17 mouse cellular contexts compared by ENCODE assay signal in the genomic region with DNA sequence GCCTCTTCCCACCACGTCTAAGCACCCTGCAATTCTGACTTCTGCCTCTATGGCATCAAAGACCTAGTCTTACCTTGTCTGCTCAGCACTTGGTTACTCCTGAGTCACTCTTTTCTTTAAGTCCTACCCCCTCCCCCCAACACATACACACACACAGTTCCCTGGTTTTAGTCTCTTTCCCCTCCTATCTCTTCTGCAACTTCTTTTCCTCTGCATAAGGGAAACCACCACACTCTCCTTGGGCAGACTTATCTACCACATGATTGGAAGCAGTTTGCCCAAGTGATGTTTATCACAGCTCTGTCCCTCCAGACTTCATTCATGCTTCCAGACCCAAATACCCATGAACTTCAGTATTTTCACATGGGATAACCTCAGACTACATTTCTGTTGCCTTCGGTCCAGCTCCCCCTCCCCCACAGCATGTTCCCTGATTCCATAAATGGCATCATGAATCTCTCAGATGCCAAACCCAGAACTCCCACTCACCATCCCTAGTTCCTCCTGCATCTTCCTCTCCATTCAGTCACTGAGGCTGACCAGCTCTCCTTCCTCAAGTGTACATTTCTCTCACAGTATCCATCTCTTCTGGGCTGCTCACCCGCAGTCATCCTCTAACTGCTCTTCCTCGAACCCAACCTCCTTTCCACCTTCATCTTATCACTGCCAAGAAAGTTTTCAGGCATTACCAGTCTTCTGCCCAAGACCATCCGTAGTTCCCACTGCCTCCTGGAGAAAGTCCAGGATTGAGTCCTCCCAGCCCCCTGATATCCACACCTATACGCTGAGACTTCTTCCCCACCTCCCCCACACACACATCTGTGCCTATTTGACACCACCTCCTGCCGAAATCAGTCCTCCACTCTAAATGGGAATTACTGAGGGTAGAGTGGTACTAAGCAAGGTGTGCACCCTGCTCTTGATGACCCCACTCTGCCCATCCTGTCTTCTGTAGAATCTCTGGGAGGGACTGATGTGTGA. TPM values are rescaled to one million over a fixed set of nuclear protein-coding genes. Genes with fewer than 3 reads are reported as not detected.
A peak's percentile ranks its signal among the peaks of the same experiment; 100 is the strongest.
DNase-seq lines count a peak whose midpoint lies in the region; ATAC-seq lines count a peak whose summit lies in the region.
"Had no signal": no experiment of that assay in that cellular context is flagged by ENCODE, and none has a peak within 500 bp of the region (broad histone marks: within the 10 kb centered on the region; RNA-seq: fewer than 3 reads in every experiment).

No protein-coding gene starts in this region.

- no peaks in the 10 kb centered on the region for H3K9me3 ChIP-seq in kidney, embryonic 14.5 days (ENCODE audit: control insufficient read depth, low read length)
- H3K9me3 ChIP-seq: embryonic facial prominence, embryonic 13.5 days; heart, embryonic 15.5 days; hindbrain, embryonic 15.5 days; neural tube, embryonic 12.5 days had no signal

- peaks cover 8% of the 10 kb centered on the region for H3K36me3 ChIP-seq in kidney, embryonic 14.5 days (ENCODE audit: control insufficient read depth, insufficient read depth, low read length)

- peaks cover 38% of the 10 kb centered on the region for H3K4me1 ChIP-seq in kidney, embryonic 14.5 days (ENCODE audit: control insufficient read depth, insufficient read depth, low read length)

- peak; percentile 54 for DNase-seq in cerebellum, adult 9-10 months
- DNase-seq in cerebellum, postnatal 4 days (ENCODE audit: low spot score in 2 of 2), result no peak
- DNase-seq in kidney, adult 9 months, result no peak
- DNase-seq in 3T3-L1 (ENCODE audit: low read depth, low spot score), result peak; percentile 46
- DNase-seq in brain, adult 2 months (ENCODE audit: low read depth, low spot score), result peak; percentile 22
- DNase-seq in ovary, postnatal 14 days (ENCODE audit: low spot score), result no peak
- no peak for DNase-seq in left cerebral cortex, adult 18-20 months (ENCODE audit: low spot score in 2 of 2)
- DNase-seq: adrenal gland, postnatal 25 days; gastrocnemius, postnatal 36 days; kidney, adult 18-20 months; lung, postnatal 4 days; thymus, postnatal 36 days had no signal

- 57% methylated on average over 7 of the region's 7 CpGs for WGBS in kidney, embryonic 14.5 days

- H3K9ac ChIP-seq in kidney, embryonic 14.5 days (ENCODE audit: low read depth, low read length), result no peak overlapping the region
- H3K9ac ChIP-seq: hindbrain, embryonic 15.5 days; neural tube, embryonic 12.5 days had no signal

- ATAC-seq in kidney, embryonic 14.5 days (ENCODE audit: low FRiP score, low TSS enrichment), result no peak

- H3K4me3 ChIP-seq in kidney, embryonic 14.5 days (ENCODE audit: low read length), result no peak overlapping the region
- H3K4me3 ChIP-seq: embryonic facial prominence, embryonic 13.5 days; heart, embryonic 15.5 days; hindbrain, embryonic 15.5 days; neural tube, embryonic 12.5 days had no signal

- no peak overlapping the region for H3K4me2 ChIP-seq in kidney, embryonic 14.5 days (replicated peaks; ENCODE audit: low read depth, low read length)
- H3K4me2 ChIP-seq: hindbrain, embryonic 15.5 days had no signal

- no peaks in the 10 kb centered on the region for H3K27me3 ChIP-seq in kidney, embryonic 14.5 days (ENCODE audit: control insufficient read depth, insufficient read depth, low read length)
- H3K27me3 ChIP-seq: embryonic facial prominence, embryonic 13.5 days; heart, embryonic 15.5 days; hindbrain, embryonic 15.5 days; neural tube, embryonic 12.5 days had no signal

- 0 out of 2 replicates have a peak overlapping the region, but pooled peaks have one; percentile 2 for H3K27ac ChIP-seq in kidney, embryonic 14.5 days (ENCODE audit: low read depth, low read length)
- H3K27ac ChIP-seq: embryonic facial prominence, embryonic 13.5 days; neural tube, embryonic 12.5 days had no signal

RNA-seq across cellular contexts. Expression of a gene that starts 1.3 kb away (rescaled TPM):
- 111 and 152 TPM in 2 replicates for polyA plus RNA-seq in kidney, embryonic 14.5 days (2014; fragmentation: Nextera tagmentation; extraction: Ambion mirVana)
- total RNA-seq in left cerebral cortex, adult 18-20 months (2021), result 10 to 100 TPM; 73.2 to 83.3 TPM

RNA-seq across cellular contexts. Expression of a gene that starts 3.5 kb away (rescaled TPM):
- 5.8 and 12.0 TPM in 2 replicates for polyA plus RNA-seq in kidney, embryonic 14.5 days (2014; fragmentation: Nextera tagmentation; extraction: Ambion mirVana)
- total RNA-seq in left cerebral cortex, adult 18-20 months (2021), result 10 to 100 TPM; 28.9 to 29.4 TPM

RNA-seq across cellular contexts. Expression of a gene that starts 10.2 kb away (rescaled TPM):
- polyA plus RNA-seq in kidney, embryonic 14.5 days (2014; fragmentation: Nextera tagmentation; extraction: Ambion mirVana), result 59.6 and 83.7 TPM in 2 replicates
- 100 to 1,000 TPM; 103 to 112 TPM for total RNA-seq in left cerebral cortex, adult 18-20 months (2021)

RNA-seq across cellular contexts. Expression of a gene that starts 50.3 kb away (rescaled TPM):
- polyA plus RNA-seq in kidney, embryonic 14.5 days (2014; fragmentation: Nextera tagmentation; extraction: Ambion mirVana), result 8.0 and 9.8 TPM in 2 replicates
- 100 to 1,000 TPM; 104 to 106 TPM for total RNA-seq in left cerebral cortex, adult 18-20 months (2021)

Comparison
In these comparisons a context has a peak if more than half of its experiments do, and no peak if none do; other contexts are left out.
1. DNase-seq: peak in cerebellum, adult 9-10 months (single experiment), 3T3-L1 (single experiment) and brain, adult 2 months (single experiment); none in cerebellum, postnatal 4 days (0 of 2), kidney, adult 9 months (single experiment), ovary, postnatal 14 days (single experiment) and left cerebral cortex, adult 18-20 months (0 of 2).